Mouse (Mus musculus) layer of hippocampus, postnatal 25 days (tissue): Measurements from ENCODE around the gene Tmem237. TPM values are rescaled to one million over a fixed set of nuclear protein-coding genes. Genes with fewer than 3 reads are reported as not detected.

Source experiments
- DNase-seq, 2 experiments: peaks; one replicate each; pipeline ENCODE4 v3.0.0; 2022; ENCODE audit warnings: mixed read lengths in 2 of 2, low spot score in 1 of 2; ENCODE audit errors: extremely low spot score in 1 of 2
- total RNA-seq, 2 experiments: library from RNA; stranded (reverse); gene quantifications; 2 replicates each; pipeline ENCODE4 v1.2.3; 2021

Tmem237 gene
- total RNA-seq, 2 experiments from 2014 or later = 27.9 to 29.2 TPM

GRCm38 (mm10) chr1:59110524-59110923, 9.7 kb downstream of the Tmem237 start:
- no peak for DNase-seq

- DNase-seq = no peak
These were observed 18.1 kb downstream of the Tmem237 start for GRCm38 (mm10) chr1:59102071-59102470.

- DNase-seq = no peak
These were observed 19.2 kb downstream of the Tmem237 start for GRCm38 (mm10) chr1:59101020-59101419.

GRCm38 (mm10) chr1:59094705-59095104, 25.5 kb downstream of the Tmem237 start, which contains the start of gene C2cd6:
Gene C2cd6, minus strand, starts transcription at chr1:59094900.
- DNase-seq = no peak

GRCm38 (mm10) chr1:59070867-59071266, 49.3 kb downstream of the Tmem237 start:
- DNase-seq = no peak

- DNase-seq = peak in 1 of 2 experiments; percentile 15
These were observed 52.2 kb downstream of the Tmem237 start for GRCm38 (mm10) chr1:59067976-59068375.

GRCm38 (mm10) chr1:59063697-59064096, 56.5 kb downstream of the Tmem237 start:
- DNase-seq = no peak

GRCm38 (mm10) chr1:59056955-59057354, 63.3 kb downstream of the Tmem237 start:
- no peak for DNase-seq

- no peak for DNase-seq
These were observed 68.9 kb downstream of the Tmem237 start for GRCm38 (mm10) chr1:59051306-59051705.

Other genes starting within 250 kb of the Tmem237 start
- gene Trak2, start 147.0 kb downstream of the Tmem237 start, total RNA-seq = 100 to 1,000 TPM; 188 to 202 TPM
- 10 to 100 TPM; 42.3 to 46.0 TPM for gene Stradb, start 146.9 kb downstream of the Tmem237 start, total RNA-seq
- gene C2cd6, start 25.5 kb downstream of the Tmem237 start, total RNA-seq = not detected
- 1 to 10 TPM; 1.2 to 1.9 TPM for gene Mpp4, start 43.0 kb upstream of the Tmem237 start, total RNA-seq
- gene Als2, start 116.8 kb upstream of the Tmem237 start, total RNA-seq = 10 to 100 TPM; 50.7 to 57.3 TPM
- gene Cdk15, start 136.5 kb upstream of the Tmem237 start, total RNA-seq = under 1 TPM; 0.17 to 0.56 TPM